Mouse (Mus musculus) adrenal gland, adult (tissue): ENCODE results near the gene Kcnmb3.

ENCODE experiments used
- DNase-seq, 2 experiments: peaks; one replicate each; pipeline ENCODE4 v3.0.0; 2022 to 2023; ENCODE audit warnings: low spot score in 1 of 2; ENCODE audit not compliant: inconsistent age in 2 of 2

Gene Kcnmb3

GRCm38 (mm10) chr3:32495088-32495770 is 3.2 kb upstream of the Kcnmb3 start:
- DNase-seq = no peak

- no peak for DNase-seq
These were observed 2.5 kb upstream of the Kcnmb3 start for GRCm38 (mm10) chr3:32494387-32495087.

- DNase-seq = no peak
These were observed 1.1 kb downstream of the Kcnmb3 start for GRCm38 (mm10) chr3:32490928-32491315.

- DNase-seq = no peak
These were observed 1.7 kb downstream of the Kcnmb3 start for GRCm38 (mm10) chr3:32490076-32490927.

- no peak for DNase-seq
These were observed 3.9 kb downstream of the Kcnmb3 start for GRCm38 (mm10) chr3:32488172-32488571.

GRCm38 (mm10) chr3:32486543-32486942 is 5.5 kb downstream of the Kcnmb3 start:
- no peak for DNase-seq

GRCm38 (mm10) chr3:32483035-32483434 is 9.0 kb downstream of the Kcnmb3 start:
- no peak for DNase-seq

GRCm38 (mm10) chr3:32479961-32480360 is 12.1 kb downstream of the Kcnmb3 start:
- DNase-seq = no peak

GRCm38 (mm10) chr3:32473184-32473583 is 18.8 kb downstream of the Kcnmb3 start:
- no peak for DNase-seq

GRCm38 (mm10) chr3:32472191-32472900 is 19.7 kb downstream of the Kcnmb3 start:
- no peak for DNase-seq

- DNase-seq = no peak
These were observed 20.9 kb downstream of the Kcnmb3 start for GRCm38 (mm10) chr3:32471098-32471497.

GRCm38 (mm10) chr3:32470449-32470848 is 21.6 kb downstream of the Kcnmb3 start:
- DNase-seq = no peak

GRCm38 (mm10) chr3:32468411-32468810 is 23.6 kb downstream of the Kcnmb3 start:
- DNase-seq = no peak

- no peak for DNase-seq
These were observed 24.7 kb downstream of the Kcnmb3 start for GRCm38 (mm10) chr3:32467321-32467720.

GRCm38 (mm10) chr3:32459777-32460176 is 32.3 kb downstream of the Kcnmb3 start:
- DNase-seq = peak; percentile 72 to 85

GRCm38 (mm10) chr3:32454329-32455021 is 37.6 kb downstream of the Kcnmb3 start:
- DNase-seq = no peak

GRCm38 (mm10) chr3:32441710-32442109 is 50.3 kb downstream of the Kcnmb3 start:
- peak in 1 of 2 experiments; percentile 17 for DNase-seq

GRCm38 (mm10) chr3:32438716-32439115 is 53.3 kb downstream of the Kcnmb3 start:
- DNase-seq = peak; percentile 62 to 78

GRCm38 (mm10) chr3:32437820-32438219 is 54.2 kb downstream of the Kcnmb3 start:
- peak in 1 of 2 experiments; percentile 68 for DNase-seq

- DNase-seq = peak in 1 of 2 experiments; percentile 42
These were observed 54.7 kb downstream of the Kcnmb3 start for GRCm38 (mm10) chr3:32437297-32437696.
